Mouse (Mus musculus) mouse embryonic stem cell (cell line): ENCODE results near the gene Cdc7.
"Not testable (repeated sequence)": the region's sequence is repeated elsewhere in the genome, so short reads cannot be mapped to it uniquely, and the experiment has no call there.

Experiments used
- in situ Hi-C, 2 experiments: fragments of 300-500 bp; cut with MboI; formaldehyde crosslinking; loops; 1 replicate in 1 of 2; 3 replicates in 1 of 2; pipeline ENCODE4 v1.14.3; 2019 to 2020; ENCODE audit warnings: low sequenced_read_pairs in 2 of 2, low pct_unique_long_range_greater_than_20kb in 1 of 2, mixed read lengths in 1 of 2; ENCODE audit not compliant: unreplicated experiment in 1 of 2

Cdc7 gene

GRCm38 (mm10) chr5:106963584-106964512 is at the start of gene Cdc7:
Cdc7 (plus strand) TSS chr5:106964322.
- in situ Hi-C loops: no loop called here

GRCm38 (mm10) chr5:106919315-106919714 is 44.8 kb upstream of the Cdc7 start:
- in situ Hi-C loops: no loop called here

GRCm38 (mm10) chr5:106925488-106926368 is 38.4 kb upstream of the Cdc7 start, which contains the start of gene Hfm1:
Hfm1 (minus strand) TSS chr5:106926321.
- in situ Hi-C loops: no loop called here

- in situ Hi-C loops: no loop called here
Measured at GRCm38 (mm10) chr5:106926369-106926686, 37.8 kb upstream of the Cdc7 start.

- in situ Hi-C loops: no loop called here
Measured at GRCm38 (mm10) chr5:106927996-106928395, 36.1 kb upstream of the Cdc7 start.

- in situ Hi-C loops: no loop called here
Measured at GRCm38 (mm10) chr5:106946342-106946741, 17.8 kb upstream of the Cdc7 start.

GRCm38 (mm10) chr5:106948683-106949082 is 15.4 kb upstream of the Cdc7 start:
- in situ Hi-C loops: no loop called here

- in situ Hi-C loops: no loop called here
Measured at GRCm38 (mm10) chr5:106956467-106956866, 7.7 kb upstream of the Cdc7 start.

GRCm38 (mm10) chr5:106959031-106959430 is 5.1 kb upstream of the Cdc7 start:
- in situ Hi-C loops: no loop called here

GRCm38 (mm10) chr5:106960451-106960850 is 3.7 kb upstream of the Cdc7 start:
- in situ Hi-C loops: no loop called here

- in situ Hi-C loops: no loop called here
Measured at GRCm38 (mm10) chr5:106964513-106965014, 442 bp downstream of the Cdc7 start.

- in situ Hi-C loops: no loop called here
Measured at GRCm38 (mm10) chr5:106966443-106966842, 2.3 kb downstream of the Cdc7 start.

GRCm38 (mm10) chr5:106967578-106967977 is 3.5 kb downstream of the Cdc7 start:
- in situ Hi-C loops: no loop called here

- in situ Hi-C loops: no loop called here
Measured at GRCm38 (mm10) chr5:106973883-106974282, 9.8 kb downstream of the Cdc7 start.

- in situ Hi-C loops: no loop called here
Measured at GRCm38 (mm10) chr5:106979156-106979555, 15.0 kb downstream of the Cdc7 start.

GRCm38 (mm10) chr5:106982298-106982952 is 18.3 kb downstream of the Cdc7 start:
- in situ Hi-C loops: no loop called here

GRCm38 (mm10) chr5:106984934-106985333 is 20.8 kb downstream of the Cdc7 start:
- in situ Hi-C loops: not testable (repeated sequence)

- in situ Hi-C loops: no loop called here
Measured at GRCm38 (mm10) chr5:106985594-106985993, 21.5 kb downstream of the Cdc7 start.

- in situ Hi-C loops: no loop called here
Measured at GRCm38 (mm10) chr5:106989181-106989580, 25.1 kb downstream of the Cdc7 start.
